Mouse (Mus musculus) intestine, embryonic 14.5 days (tissue): Measurements from ENCODE around the gene BC005537. TPM values are rescaled to one million over a fixed set of nuclear protein-coding genes. Genes with fewer than 3 reads are reported as not detected.
A peak's percentile ranks its signal among the peaks of the same experiment; 100 is the strongest.
"Not testable (repeated sequence)": the region's sequence is repeated elsewhere in the genome, so short reads cannot be mapped to it uniquely, and the experiment has no call there.

Experiments used
- ATAC-seq: fragments of 200-750 bp; cut with Nextera tagmentation; replicated peaks from 2 replicates; pipeline ENCODE4 v1.8.0; 2017; ENCODE audit warnings: low read depth, moderate number of reproducible peaks, moderate TSS enrichment, moderate library complexity; ENCODE audit not compliant: low FRiP score, low TSS enrichment
- DNase-seq: peaks from one replicate; pipeline ENCODE4 v3.0.0-alpha.2; 2018; ENCODE audit warnings: low spot score
- H3K27ac ChIP-seq: fragments of 300-500 bp; sonication (generic); 2 replicates; pipeline ENCODE4 v1.5.1; 2014; ENCODE audit warnings: low read depth, mild to moderate bottlenecking, control low read depth
- H3K27me3 ChIP-seq: fragments of 300-500 bp; sonication (generic); replicated peaks from 2 replicates; pipeline ENCODE4 v1.6.1; 2014; ENCODE audit warnings: low read length, control low read depth; ENCODE audit not compliant: control insufficient read depth, insufficient read depth
- H3K36me3 ChIP-seq: fragments of 300-500 bp; sonication (generic); 2 replicates; pipeline ENCODE4 v1.6.1; 2014; ENCODE audit warnings: low read length, control low read depth; ENCODE audit not compliant: control insufficient read depth, insufficient read depth
- H3K4me1 ChIP-seq: fragments of 300-500 bp; sonication (generic); replicated peaks from 2 replicates; pipeline ENCODE4 v1.6.1; 2014; ENCODE audit warnings: low read length, control low read depth, mixed read lengths; ENCODE audit not compliant: control insufficient read depth, insufficient read depth
- H3K4me2 ChIP-seq: fragments of 300-500 bp; sonication (generic); 2 replicates; pipeline ENCODE4 v1.6.1; 2014; ENCODE audit warnings: low read length
- H3K4me3 ChIP-seq: fragments of 300-500 bp; sonication (generic); 2 replicates; pipeline ENCODE4 v1.5.1; 2014; ENCODE audit warnings: low read depth, low read length, control low read depth, mixed read lengths
- H3K9ac ChIP-seq: fragments of 300-500 bp; sonication (generic); 2 replicates; pipeline ENCODE4 v1.6.1; 2014; ENCODE audit warnings: mild to moderate bottlenecking, low read length
- H3K9me3 ChIP-seq: fragments of 300-500 bp; sonication (generic); 2 replicates; pipeline ENCODE4 v1.6.1; 2016; ENCODE audit warnings: low read length, control low read depth; ENCODE audit not compliant: control insufficient read depth
- WGBS: fragments of 180-500 bp; shearing (Covaris S2); extraction: QIAGEN DNeasy Blood & Tissue Kit; methylation state at CpG from one replicate; pipeline ENCODE4 v1.1.7; 2014; 5-methylcytosine and 5-hydroxymethylcytosine counted together
- polyA plus RNA-seq: library from polyadenylated mRNA; unstranded; fragments of >200 nt; fragmentation: Nextera tagmentation; extraction: Ambion mirVana; gene quantifications from 2 replicates; pipeline ENCODE4 v1.2.1, GENCODE M21; 2014

The BC005537 gene
- polyA plus RNA-seq, 1 experiment from 2014 or later, result 27.0 TPM

- no peaks in the 10 kb centered on the region for H3K27me3 ChIP-seq
- no peak for DNase-seq
- peak overlapping the region; percentile 98 for H3K4me3 ChIP-seq
- H3K4me1 ChIP-seq, result peaks cover 24% of the 10 kb centered on the region
- H3K36me3 ChIP-seq, result no peaks in the 10 kb centered on the region; the same call in 1 of the 2 replicates
- 2% methylated on average over 20 of the region's 20 CpGs for WGBS
- peak overlapping the region; percentile 93; the same call in 1 of the 2 replicates for H3K27ac ChIP-seq
- no peak for ATAC-seq
- peak overlapping the region; percentile 97 for H3K4me2 ChIP-seq
- H3K9me3 ChIP-seq, result no peaks in the 10 kb centered on the region
- peak overlapping the region; percentile 59 for H3K9ac ChIP-seq
These were observed 29.4 kb downstream of the BC005537 start for GRCm38 (mm10) chr13:24830756-24831352.

- whole genome bisulfite sequencing, result under 1% methylated on average over 90 of the region's 90 CpGs
- Histone ChIP-seq H3K4me2 (peak within 1 kb of the TSS; percentile 97), H3K9ac (peak within 1 kb of the TSS; percentile 95), H3K27ac (peak within 1 kb of the TSS; percentile 93), H3K36me3 (no peaks in the 10 kb centered on the region; the same call in 1 of the 2 replicates), H3K4me1 (peaks cover 27% of the 10 kb centered on the region), H3K4me3 (peak within 1 kb of the TSS; percentile 98), H3K9me3 (no peaks in the 10 kb centered on the region), H3K27me3 (no peaks in the 10 kb centered on the region)
- DNase-seq, result peak; percentile 97
- ATAC-seq, result peak; percentile 95
These were observed 30.1 kb downstream of the BC005537 start, which contains the start of the genes Acot13 and Tdp2 for GRCm38 (mm10) chr13:24831353-24832130. Gene Acot13, minus strand, starts transcription at chr13:24831540. Gene Tdp2, plus strand, starts transcription at chr13:24831679.

GRCm38 (mm10) chr13:24832131-24832810 is 30.8 kb downstream of the BC005537 start:
- Histone ChIP-seq H3K4me1 (peaks cover 27% of the 10 kb centered on the region), H3K9me3 (no peaks in the 10 kb centered on the region), H3K27ac (peak overlapping the region; percentile 93), H3K36me3 (peaks cover 3% of the 10 kb centered on the region), H3K9ac (peak overlapping the region; percentile 95), H3K4me2 (peak overlapping the region; percentile 97), H3K4me3 (peak overlapping the region; percentile 98), H3K27me3 (no peaks in the 10 kb centered on the region)
- WGBS, result 2% methylated on average over 21 of the region's 21 CpGs
- ATAC-seq (peak; percentile 30), DNase-seq (no peak)

- H3K4me2 ChIP-seq, result peak overlapping the region; percentile 97
- peaks cover 27% of the 10 kb centered on the region for H3K4me1 ChIP-seq
- no peak overlapping the region for H3K27ac ChIP-seq
- peak overlapping the region; percentile 95 for H3K9ac ChIP-seq
- no peaks in the 10 kb centered on the region for H3K9me3 ChIP-seq
- DNase-seq, result no peak
- 29% methylated on average over 2 of the region's 2 CpGs for WGBS
- peak overlapping the region; percentile 98 for H3K4me3 ChIP-seq
- H3K36me3 ChIP-seq, result peaks cover 6% of the 10 kb centered on the region
- no peaks in the 10 kb centered on the region for H3K27me3 ChIP-seq
- ATAC-seq, result no peak
These were observed 31.3 kb downstream of the BC005537 start for GRCm38 (mm10) chr13:24832811-24833155.

GRCm38 (mm10) chr13:24837765-24838164 is 36.3 kb downstream of the BC005537 start:
- H3K27ac ChIP-seq, DNase-seq, ATAC-seq, H3K9ac ChIP-seq, H3K4me3 ChIP-seq, H3K27me3 ChIP-seq, H3K9me3 ChIP-seq, H3K4me2 ChIP-seq: not testable (repeated sequence)
- H3K36me3 ChIP-seq, result peaks cover 42% of the 10 kb centered on the region
- H3K4me1 ChIP-seq, result peaks cover 22% of the 10 kb centered on the region
- 95% methylated on average over 8 of the region's 8 CpGs for WGBS

- ATAC-seq (no peak), DNase-seq (no peak)
- peaks cover 42% of the 10 kb centered on the region for H3K36me3 ChIP-seq
- H3K9me3 ChIP-seq, result no peaks in the 10 kb centered on the region
- no peaks in the 10 kb centered on the region for H3K27me3 ChIP-seq
- no peak overlapping the region for H3K4me3 ChIP-seq
- H3K4me1 ChIP-seq, result peaks cover 6% of the 10 kb centered on the region; the same call in 1 of the 2 replicates
- H3K9ac ChIP-seq, result no peak overlapping the region
- no peak overlapping the region for H3K4me2 ChIP-seq
- WGBS, result 76% methylated on average over 3 of the region's 3 CpGs
- no peak overlapping the region for H3K27ac ChIP-seq
These were observed 38.4 kb downstream of the BC005537 start for GRCm38 (mm10) chr13:24839831-24840230.

- no peak overlapping the region for H3K4me2 ChIP-seq
- no peak for ATAC-seq
- no peak overlapping the region for H3K4me3 ChIP-seq
- H3K36me3 ChIP-seq, result peaks cover 42% of the 10 kb centered on the region
- no peak for DNase-seq
- no peaks in the 10 kb centered on the region for H3K9me3 ChIP-seq
- no peaks in the 10 kb centered on the region; the same call in 1 of the 2 replicates for H3K4me1 ChIP-seq
- H3K27me3 ChIP-seq, result no peaks in the 10 kb centered on the region
- H3K9ac ChIP-seq, result no peak overlapping the region
- H3K27ac ChIP-seq, result no peak overlapping the region
- 80% methylated on average over 3 of the region's 3 CpGs for WGBS
These were observed 40.2 kb downstream of the BC005537 start for GRCm38 (mm10) chr13:24841702-24842101.
